Mouse (Mus musculus) forebrain, embryonic 12.5 days (tissue): Measurements from ENCODE around the gene Eef1akmt1. TPM values are rescaled to one million over a fixed set of nuclear protein-coding genes. Genes with fewer than 3 reads are reported as not detected.

Source experiments
- ATAC-seq: fragments of 200-750 bp; cut with Nextera tagmentation; 2 replicates; pipeline ENCODE4 v1.8.0; 2017; ENCODE audit warnings: moderate TSS enrichment; ENCODE audit not compliant: low FRiP score
- H3K27ac ChIP-seq: fragments of 300-500 bp; sonication (generic); 2 replicates; pipeline ENCODE4 v1.5.1; 2016; ENCODE audit warnings: mild to moderate bottlenecking
- H3K27me3 ChIP-seq: fragments of 300-500 bp; sonication (generic); 2 replicates; pipeline ENCODE4 v1.6.1; 2016; ENCODE audit warnings: mild to moderate bottlenecking
- H3K36me3 ChIP-seq: fragments of 300-500 bp; sonication (generic); replicated peaks from 2 replicates; pipeline ENCODE4 v1.6.1; 2016; ENCODE audit warnings: mild to moderate bottlenecking
- H3K4me1 ChIP-seq: fragments of 300-500 bp; sonication (generic); 2 replicates; pipeline ENCODE4 v1.6.1; 2016
- H3K4me2 ChIP-seq: fragments of 300-500 bp; sonication (generic); 2 replicates; pipeline ENCODE4 v1.6.1; 2016; ENCODE audit warnings: mild to moderate bottlenecking, moderate library complexity
- H3K4me3 ChIP-seq: fragments of 300-500 bp; sonication (generic); replicated peaks from 2 replicates; pipeline ENCODE4 v1.5.1; 2016; ENCODE audit warnings: mild to moderate bottlenecking
- H3K9ac ChIP-seq: fragments of 300-500 bp; sonication (generic); 2 replicates; pipeline ENCODE4 v1.6.1; 2016; ENCODE audit warnings: mild to moderate bottlenecking
- H3K9me3 ChIP-seq: fragments of 300-500 bp; sonication (generic); 2 replicates; pipeline ENCODE4 v1.6.1; 2016
- WGBS: fragments of 180-500 bp; shearing (Covaris S2); methylation state at CpG from one replicate; pipeline ENCODE4 v1.1.7; 2016; 5-methylcytosine and 5-hydroxymethylcytosine counted together
- polyA plus RNA-seq: library from polyadenylated mRNA; unstranded; fragments of >200 nt; fragmentation: Nextera tagmentation; extraction: Ambion mirVana; gene quantifications from 2 replicates; pipeline ENCODE4 v1.2.1, GENCODE M21; 2016

Gene Eef1akmt1
- polyA plus RNA-seq, 1 experiment from 2014 or later, result 77.7 TPM

DNA sequence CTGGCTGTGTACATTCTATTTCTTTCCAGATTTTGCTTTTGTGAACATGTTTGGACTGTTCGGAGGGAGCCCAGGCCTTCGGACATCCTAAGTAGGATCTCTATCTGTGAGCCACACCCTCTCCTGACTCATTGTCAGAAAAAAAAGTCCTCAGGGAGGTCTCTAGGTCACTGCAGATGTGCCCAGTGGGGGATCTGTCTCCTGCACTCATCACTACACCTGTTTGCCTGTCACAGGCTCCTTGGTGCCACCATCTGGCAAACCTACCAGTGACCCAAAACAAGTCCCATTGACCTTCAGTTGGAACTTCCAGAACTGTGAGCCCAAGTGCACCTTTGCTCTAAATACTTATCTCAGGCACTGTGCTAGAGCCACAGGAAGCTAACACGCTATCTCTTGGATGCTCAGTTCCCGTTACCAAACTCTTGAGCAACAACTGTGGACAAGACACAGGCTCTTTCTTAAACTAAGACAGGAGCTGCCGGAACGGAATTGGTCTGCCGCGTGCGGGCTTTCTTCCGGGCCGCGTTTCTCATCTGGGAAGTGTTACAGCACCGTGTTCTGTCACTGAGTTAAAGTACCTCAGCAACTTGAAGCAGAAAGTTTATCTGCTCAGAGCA, 27.9 kb downstream of the Eef1akmt1 start:
- H3K9ac ChIP-seq, result no peak overlapping the region
- no peaks in the 10 kb centered on the region for H3K36me3 ChIP-seq
- no peak overlapping the region for H3K4me3 ChIP-seq
- 91% methylated on average over 13 of the region's 13 CpGs for WGBS
- H3K27ac ChIP-seq, result no peak overlapping the region
- H3K9me3 ChIP-seq, result no peaks in the 10 kb centered on the region
- no peak for ATAC-seq
- H3K4me1 ChIP-seq, result 0 out of 2 replicates have a peak, but pooled peaks cover 4% of the 10 kb centered on the region
- peaks cover 19% of the 10 kb centered on the region for H3K27me3 ChIP-seq
- no peak overlapping the region for H3K4me2 ChIP-seq

- ATAC-seq, result no peak
- Histone ChIP-seq H3K27me3 (peaks cover 25% of the 10 kb centered on the region), H3K4me2 (peak overlapping the region; percentile 39), H3K36me3 (no peaks in the 10 kb centered on the region), H3K4me1 (peaks cover 13% of the 10 kb centered on the region), H3K27ac (no peak overlapping the region), H3K4me3 (peak overlapping the region; percentile 14), H3K9ac (peak overlapping the region; percentile 33), H3K9me3 (no peaks in the 10 kb centered on the region)
- WGBS, result 30% methylated on average over 34 of the region's 34 CpGs
Measured at GRCm38 (mm10) chr14:57542231-57542630, 29.2 kb downstream of the Eef1akmt1 start.

- H3K9me3 ChIP-seq, result no peaks in the 10 kb centered on the region
- H3K9ac ChIP-seq, result no peak overlapping the region
- no peak overlapping the region for H3K27ac ChIP-seq
- H3K36me3 ChIP-seq, result no peaks in the 10 kb centered on the region
- WGBS, result 87% methylated on average over 11 of the region's 11 CpGs
- peaks cover 19% of the 10 kb centered on the region for H3K4me1 ChIP-seq
- ATAC-seq, result no peak
- H3K4me2 ChIP-seq, result no peak overlapping the region
- no peak overlapping the region for H3K4me3 ChIP-seq
- peaks cover 37% of the 10 kb centered on the region for H3K27me3 ChIP-seq
Measured at GRCm38 (mm10) chr14:57540683-57541082, 30.7 kb downstream of the Eef1akmt1 start.

DNA sequence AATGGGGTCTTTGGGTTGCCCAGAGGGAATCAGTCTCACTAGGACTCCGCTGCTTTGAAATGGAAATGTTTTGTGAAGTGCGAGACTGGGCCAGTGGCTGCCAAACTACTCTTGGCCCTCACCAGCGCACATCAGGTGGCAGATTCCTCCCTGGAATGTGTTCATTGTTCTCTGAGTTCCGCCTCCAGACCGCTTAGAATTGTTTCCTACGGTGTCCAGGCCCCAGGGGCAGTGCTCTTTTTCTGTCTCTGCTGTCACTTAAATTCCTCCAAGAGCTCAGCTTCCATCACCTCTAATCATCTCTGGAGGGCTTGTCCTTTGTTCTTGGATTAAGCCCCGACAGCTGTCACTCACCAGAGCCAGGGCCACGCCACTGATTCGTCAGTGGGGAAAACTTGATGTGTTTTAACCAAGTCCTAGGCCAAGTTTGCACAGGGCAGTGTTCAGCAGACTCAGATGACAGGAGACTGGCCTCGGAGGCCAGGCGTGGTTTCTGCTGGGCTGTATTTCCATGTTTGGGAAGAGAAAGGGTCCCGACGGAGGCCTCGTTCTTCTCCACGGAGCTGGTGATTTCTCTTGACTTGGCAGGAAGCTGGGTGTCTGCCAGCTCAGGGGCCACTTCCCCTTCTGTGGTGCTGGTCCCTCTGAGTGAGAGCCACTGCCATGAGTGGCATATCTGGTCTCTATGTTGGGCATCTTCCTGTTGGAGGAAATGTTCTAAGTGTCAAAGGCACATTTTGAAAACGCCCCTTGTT, 34.0 kb downstream of the Eef1akmt1 start:
- Histone ChIP-seq H3K4me3 (no peak overlapping the region), H3K4me2 (peak overlapping the region; percentile 19; the same call in 1 of the 2 replicates), H3K27ac (no peak overlapping the region), H3K9me3 (no peaks in the 10 kb centered on the region), H3K9ac (no peak overlapping the region), H3K27me3 (peaks cover 61% of the 10 kb centered on the region), H3K4me1 (peaks cover 34% of the 10 kb centered on the region), H3K36me3 (no peaks in the 10 kb centered on the region)
- WGBS, result 5% methylated on average over 16 of the region's 16 CpGs
- ATAC-seq, result no peak

DNA sequence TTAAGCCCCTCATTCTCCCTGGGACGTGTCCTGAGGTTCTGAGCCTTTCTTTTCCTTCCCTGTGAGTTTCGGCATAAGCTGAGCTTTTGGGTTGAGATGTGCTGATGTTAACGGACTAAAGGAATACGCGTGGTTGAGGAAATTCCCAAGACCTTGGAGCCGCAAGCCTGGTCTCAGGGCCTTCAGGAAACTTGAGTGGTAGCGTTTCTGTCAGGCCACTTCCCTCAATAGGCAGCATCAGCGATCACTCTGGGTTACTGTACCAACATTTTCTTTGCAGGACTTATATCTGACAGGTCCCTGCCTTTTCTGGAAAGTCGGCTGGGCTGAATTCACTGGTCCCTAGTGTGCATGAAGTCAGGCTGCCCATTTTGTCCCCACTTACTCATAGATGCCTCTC, 34.6 kb downstream of the Eef1akmt1 start:
- Histone ChIP-seq H3K4me3 (no peak overlapping the region), H3K9ac (no peak overlapping the region), H3K9me3 (no peaks in the 10 kb centered on the region), H3K36me3 (no peaks in the 10 kb centered on the region), H3K4me2 (0 out of 2 replicates have a peak overlapping the region, but pooled peaks have one; percentile 19), H3K27ac (no peak overlapping the region), H3K4me1 (peaks cover 31% of the 10 kb centered on the region), H3K27me3 (peaks cover 57% of the 10 kb centered on the region)
- 31% methylated on average over 9 of the region's 9 CpGs for WGBS
- ATAC-seq, result no peak

DNA sequence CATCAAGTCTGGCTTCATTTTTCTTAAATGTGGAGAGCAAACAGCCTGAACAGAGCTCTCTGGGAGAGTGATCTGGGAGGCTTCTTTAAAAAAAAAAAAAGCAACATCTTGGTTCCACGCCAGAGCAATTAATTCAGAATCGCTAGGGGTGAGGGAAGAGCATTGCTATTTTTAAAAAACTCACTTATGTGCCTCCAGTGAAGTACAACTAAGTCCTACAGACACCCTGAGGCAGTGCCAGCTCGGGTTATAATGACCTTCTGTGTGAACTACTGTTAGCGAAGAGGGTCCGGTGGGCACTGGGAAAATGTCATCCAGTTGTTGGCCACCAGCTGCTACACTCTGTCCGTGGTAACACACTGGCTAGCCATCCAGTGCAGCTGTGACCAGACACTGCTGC, 35.8 kb downstream of the Eef1akmt1 start:
- peaks cover 31% of the 10 kb centered on the region for H3K4me1 ChIP-seq
- no peak overlapping the region for H3K4me3 ChIP-seq
- no peaks in the 10 kb centered on the region for H3K36me3 ChIP-seq
- WGBS, result 75% methylated on average over 6 of the region's 6 CpGs
- no peak for ATAC-seq
- no peak overlapping the region for H3K9ac ChIP-seq
- no peak overlapping the region for H3K27ac ChIP-seq
- H3K27me3 ChIP-seq, result peaks cover 47% of the 10 kb centered on the region
- no peak overlapping the region for H3K4me2 ChIP-seq
- H3K9me3 ChIP-seq, result no peaks in the 10 kb centered on the region

DNA sequence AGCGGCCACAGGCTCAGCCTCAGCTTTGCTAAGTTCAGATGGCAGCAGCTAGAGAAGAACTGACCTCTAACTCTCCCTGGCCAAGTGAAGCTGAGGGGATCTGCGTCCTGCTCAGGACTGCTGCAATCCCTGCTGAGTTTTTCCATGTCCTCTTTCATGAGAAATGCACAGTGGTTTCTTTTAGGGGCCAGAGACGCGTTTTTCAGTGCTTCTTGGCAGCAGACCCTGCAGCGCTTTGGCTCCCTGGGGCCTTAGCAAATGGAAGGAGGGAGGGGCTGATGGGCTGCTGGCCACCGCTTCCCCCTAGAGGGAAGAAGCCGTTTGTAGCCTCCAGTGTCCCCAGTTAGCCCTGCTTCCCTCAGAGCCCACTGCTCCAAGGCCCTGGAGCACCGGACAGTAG, 36.5 kb downstream of the Eef1akmt1 start:
- Histone ChIP-seq H3K36me3 (no peaks in the 10 kb centered on the region), H3K9me3 (no peaks in the 10 kb centered on the region), H3K4me1 (peaks cover 34% of the 10 kb centered on the region), H3K9ac (no peak overlapping the region), H3K27ac (no peak overlapping the region), H3K4me2 (no peak overlapping the region), H3K27me3 (peaks cover 47% of the 10 kb centered on the region), H3K4me3 (no peak overlapping the region)
- 6% methylated on average over 8 of the region's 8 CpGs for WGBS
- ATAC-seq, result no peak

DNA sequence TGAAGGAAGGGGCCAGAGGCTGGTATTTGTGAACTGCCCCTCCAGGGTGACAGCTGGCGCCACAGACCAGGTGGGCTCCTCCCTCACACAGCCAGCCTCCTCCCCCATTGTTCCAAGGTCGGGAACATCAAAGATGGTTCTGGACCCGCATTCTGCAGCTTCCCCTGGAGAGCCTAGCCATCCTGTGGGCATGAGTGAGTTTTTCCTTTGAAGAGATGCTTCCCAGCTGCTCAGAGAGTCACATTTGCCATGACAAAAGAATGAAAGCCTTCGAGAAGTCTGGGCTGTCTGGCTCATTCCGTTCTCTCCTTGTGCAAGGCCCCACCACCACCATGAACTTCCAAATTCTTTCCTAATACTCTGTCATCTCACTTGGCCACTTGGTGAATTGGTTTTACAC, 37.1 kb downstream of the Eef1akmt1 start:
- no peak overlapping the region for H3K4me2 ChIP-seq

GRCm38 (mm10) chr14:57533841-57534240, 37.6 kb downstream of the Eef1akmt1 start:
- no peak for ATAC-seq
- 0 out of 2 replicates have a peak overlapping the region, but pooled peaks have one; percentile 25 for H3K27ac ChIP-seq
- no peak overlapping the region for H3K4me2 ChIP-seq
- WGBS, result 12% methylated on average over 11 of the region's 11 CpGs
- no peak overlapping the region for H3K4me3 ChIP-seq
- no peaks in the 10 kb centered on the region for H3K9me3 ChIP-seq
- peaks cover 41% of the 10 kb centered on the region for H3K4me1 ChIP-seq
- H3K36me3 ChIP-seq, result no peaks in the 10 kb centered on the region
- H3K27me3 ChIP-seq, result peaks cover 49% of the 10 kb centered on the region
- no peak overlapping the region for H3K9ac ChIP-seq

More for the DNA sequence above, 37.1 kb downstream of the Eef1akmt1 start:
- Histone ChIP-seq H3K4me1 (peaks cover 39% of the 10 kb centered on the region), H3K27ac (0 out of 2 replicates have a peak overlapping the region, but pooled peaks have one; percentile 25), H3K9me3 (no peaks in the 10 kb centered on the region), H3K4me3 (no peak overlapping the region), H3K36me3 (no peaks in the 10 kb centered on the region), H3K27me3 (peaks cover 49% of the 10 kb centered on the region), H3K9ac (no peak overlapping the region)
- no peak for ATAC-seq
- 7% methylated on average over 5 of the region's 5 CpGs for WGBS

DNA sequence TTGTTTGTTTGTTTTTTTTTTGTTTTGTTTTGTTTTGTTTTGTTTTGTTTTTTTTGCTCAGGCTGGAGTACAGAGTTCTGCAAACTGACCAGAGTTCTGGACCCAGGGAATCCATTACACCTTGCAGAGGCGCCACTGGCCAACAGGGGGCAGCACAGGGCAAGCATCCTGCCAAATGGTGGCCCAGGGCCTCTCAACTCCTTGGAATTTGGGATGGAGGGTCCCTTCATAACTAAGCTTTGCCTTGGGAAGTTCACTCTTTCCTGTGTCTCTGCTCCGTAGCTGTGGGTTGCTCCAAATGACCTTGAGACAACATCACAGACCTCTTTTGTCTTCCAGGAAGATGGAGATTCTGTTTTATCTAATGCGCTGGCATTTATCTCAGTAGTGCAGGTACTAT, 38.2 kb downstream of the Eef1akmt1 start:
- ATAC-seq, result no peak
- Histone ChIP-seq H3K9me3 (no peaks in the 10 kb centered on the region), H3K27ac (no peak overlapping the region), H3K4me1 (peaks cover 41% of the 10 kb centered on the region), H3K36me3 (no peaks in the 10 kb centered on the region), H3K9ac (no peak overlapping the region), H3K4me2 (no peak overlapping the region), H3K27me3 (peaks cover 44% of the 10 kb centered on the region), H3K4me3 (no peak overlapping the region)
- 39% methylated on average over 3 of the region's 3 CpGs for WGBS

DNA sequence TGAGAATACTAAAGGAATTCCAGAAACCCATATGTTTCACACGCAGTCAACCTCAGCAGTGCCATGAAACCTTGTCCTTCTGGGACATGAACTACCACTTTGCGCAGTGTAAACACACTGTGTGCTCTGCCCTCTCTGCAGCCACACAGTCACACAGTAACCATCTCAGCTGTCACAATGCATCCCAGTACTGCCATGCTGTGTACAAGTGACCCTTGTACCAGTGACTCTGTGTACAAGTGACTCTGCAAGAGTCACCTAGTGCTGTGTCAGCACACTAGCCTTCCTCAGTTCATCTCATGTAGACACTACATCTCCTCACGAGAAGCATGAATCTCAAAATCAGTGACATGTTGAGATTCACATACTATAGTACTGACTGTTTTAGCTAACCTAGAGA, 38.8 kb downstream of the Eef1akmt1 start:
- H3K27me3 ChIP-seq, result peaks cover 48% of the 10 kb centered on the region
- H3K36me3 ChIP-seq, result no peaks in the 10 kb centered on the region
- no peak overlapping the region for H3K27ac ChIP-seq
- no peak overlapping the region for H3K9ac ChIP-seq
- WGBS, result 95% methylated on average over 3 of the region's 3 CpGs
- ATAC-seq, result no peak
- no peak overlapping the region for H3K4me2 ChIP-seq
- H3K4me1 ChIP-seq, result peaks cover 35% of the 10 kb centered on the region
- H3K4me3 ChIP-seq, result no peak overlapping the region
- no peaks in the 10 kb centered on the region for H3K9me3 ChIP-seq

- H3K4me2 ChIP-seq, result no peak overlapping the region
- no peak overlapping the region for H3K4me3 ChIP-seq
- no peaks in the 10 kb centered on the region for H3K9me3 ChIP-seq
- no peak overlapping the region for H3K27ac ChIP-seq
- H3K4me1 ChIP-seq, result peaks cover 28% of the 10 kb centered on the region
- no peak for ATAC-seq
- 68% methylated on average over 5 of the region's 5 CpGs for WGBS
- H3K9ac ChIP-seq, result no peak overlapping the region
- H3K36me3 ChIP-seq, result no peaks in the 10 kb centered on the region
- H3K27me3 ChIP-seq, result peaks cover 50% of the 10 kb centered on the region
Measured at GRCm38 (mm10) chr14:57529786-57530515, 41.5 kb downstream of the Eef1akmt1 start.
